Mouse (Mus musculus): ENCODE results near the gene Mipep. TPM values are rescaled to one million over a fixed set of nuclear protein-coding genes. Genes with fewer than 3 reads are reported as not detected.

The Mipep gene
- total RNA-seq, 2 experiments from 2014 or later, result 20.6 to 24.2 TPM

Other genes starting within 250 kb of the Mipep start
- 20.2 and 20.4 TPM in 2 replicates for gene Spata13, start 150.6 kb upstream of the Mipep start, total RNA-seq (2015)
- gene Spata13, start 150.6 kb upstream of the Mipep start, total RNA-seq (2017), result 33.5 and 35.9 TPM in 2 replicates
- not detected in 2 replicates for gene C1qtnf9, start 16.4 kb upstream of the Mipep start, total RNA-seq (2015)
- gene C1qtnf9, start 16.4 kb upstream of the Mipep start, total RNA-seq (2017), result not detected in 2 replicates

All from megakaryocyte progenitor cell, adult 5-6 weeks (primary cell).